ENCODE assay signal across 13 mouse cellular contexts in the genomic region with DNA sequence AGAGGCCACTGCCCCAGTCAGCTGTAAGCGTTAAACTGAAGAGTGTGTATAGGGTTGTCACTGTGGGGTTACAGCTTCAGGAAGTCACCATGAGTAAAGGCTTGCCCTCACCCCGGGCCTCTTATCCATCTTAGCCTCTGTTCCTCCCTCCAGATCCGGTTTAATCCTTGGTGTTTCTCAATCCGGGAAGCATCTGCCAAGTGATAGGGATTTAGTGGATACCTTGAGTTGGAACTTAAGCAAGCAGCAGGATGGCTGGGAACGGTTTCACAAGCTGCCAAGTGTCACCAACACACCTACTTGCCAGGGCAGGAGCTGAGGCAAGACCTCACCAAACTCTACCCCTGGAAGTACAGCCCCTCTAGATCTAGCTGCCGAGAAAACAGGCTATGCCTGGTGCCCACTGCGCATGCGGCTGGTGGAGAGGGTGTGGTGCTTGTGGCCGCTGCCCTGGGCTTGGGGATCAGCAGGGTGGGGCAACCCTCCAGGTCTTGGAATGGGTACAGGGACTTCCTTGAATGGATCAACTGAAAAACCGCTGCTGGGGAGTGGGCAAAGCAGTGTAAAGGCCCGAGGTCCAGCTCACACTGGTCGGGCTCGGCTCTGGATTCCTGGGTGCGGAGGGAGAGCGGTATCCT. TPM values are rescaled to one million over a fixed set of nuclear protein-coding genes. Genes with fewer than 3 reads are reported as not detected.
DNase-seq lines count a peak whose midpoint lies in the region; ATAC-seq and TF ChIP-seq lines count a peak whose summit lies in the region.
"Had no signal": no experiment of that assay in that cellular context is flagged by ENCODE, and none has a peak within 500 bp of the region (broad histone marks: within the 10 kb centered on the region; RNA-seq: fewer than 3 reads in every experiment).

No protein-coding gene starts in this region.

- no peaks in the 10 kb centered on the region for H3K9me3 ChIP-seq in kidney, postnatal 0 days (replicated peaks; ENCODE audit: low read length)
- no peaks in the 10 kb centered on the region for H3K9me3 ChIP-seq in embryonic facial prominence, embryonic 12.5 days
- peaks cover 7% of the 10 kb centered on the region; the same call in 1 of the 2 replicates for H3K9me3 ChIP-seq in limb, embryonic 12.5 days

- TF ChIP-seq CTCF in kidney, postnatal 0 days (IDR thresholded peaks at IDR 0.05; ENCODE audit: low read depth) = no peak

- H3K27ac ChIP-seq in kidney, postnatal 0 days = no peak overlapping the region
- H3K27ac ChIP-seq in embryonic facial prominence, embryonic 12.5 days = peak overlapping the region; percentile 88; the same call in 1 of the 2 replicates
- H3K27ac ChIP-seq in limb, embryonic 12.5 days = peak overlapping the region; percentile 89

- no peak overlapping the region for H3K4me3 ChIP-seq in kidney, postnatal 0 days (replicated peaks; ENCODE audit: low read depth, low read length)
- H3K4me3 ChIP-seq in embryonic facial prominence, embryonic 12.5 days = peak overlapping the region; percentile 80
- peak overlapping the region; percentile 83 for H3K4me3 ChIP-seq in limb, embryonic 12.5 days (replicated peaks)

- no peak for DNase-seq in kidney, postnatal 0 days (ENCODE audit: low spot score)
- no peak for DNase-seq in kidney, adult 18-20 months
- peak; percentile 43 for DNase-seq in retina, postnatal 7 days (ENCODE audit: low read depth, low spot score)
- no peak for DNase-seq in frontal cortex, postnatal 36 days (ENCODE audit: low spot score in 2 of 2)
- no peak for DNase-seq in layer of hippocampus, postnatal 25 days (ENCODE audit: extremely low spot score in 1 of 2, low spot score in 1 of 2)
- DNase-seq: kidney, adult 9 months; midbrain, embryonic 14.5 days; thymus, adult 18-20 months had no signal

- H3K27me3 ChIP-seq in kidney, postnatal 0 days (ENCODE audit: insufficient read depth, low read length) = no peaks in the 10 kb centered on the region
- H3K27me3 ChIP-seq in embryonic facial prominence, embryonic 12.5 days = peaks cover 28% of the 10 kb centered on the region
- H3K27me3 ChIP-seq in limb, embryonic 12.5 days = peaks cover 67% of the 10 kb centered on the region

- no peaks in the 10 kb centered on the region for H3K36me3 ChIP-seq in kidney, postnatal 0 days (ENCODE audit: insufficient read depth, low read length)
- H3K36me3 ChIP-seq in embryonic facial prominence, embryonic 12.5 days = 0 out of 2 replicates have a peak, but pooled peaks cover 7% of the 10 kb centered on the region
- peaks cover 8% of the 10 kb centered on the region; the same call in 1 of the 2 replicates for H3K36me3 ChIP-seq in limb, embryonic 12.5 days

- ATAC-seq in kidney, postnatal 0 days (replicated peaks; ENCODE audit: low FRiP score, low read depth) = no peak
- ATAC-seq in embryonic facial prominence, embryonic 12.5 days (ENCODE audit: insufficient number of reproducible peaks, insufficient read depth, low FRiP score, low TSS enrichment) = no peak
- no peak for ATAC-seq in limb, embryonic 12.5 days (ENCODE audit: insufficient number of reproducible peaks, insufficient read depth, low FRiP score, low TSS enrichment, low read depth)
- no peak for ATAC-seq in activated CD4-positive, CD25-positive, alpha-beta regulatory T cell, adult 4 months
- ATAC-seq: forebrain, embryonic 13.5 days had no signal

- H3K4me2 ChIP-seq in kidney, postnatal 0 days (ENCODE audit: low read length) = peak overlapping the region; percentile 98; the same call in 1 of the 2 replicates
- peak overlapping the region; percentile 76 for H3K4me2 ChIP-seq in embryonic facial prominence, embryonic 12.5 days (replicated peaks)
- peak overlapping the region; percentile 89 for H3K4me2 ChIP-seq in limb, embryonic 12.5 days

- WGBS in kidney, postnatal 0 days = 73% methylated on average over 15 of the region's 15 CpGs
- 56% methylated on average over 15 of the region's 15 CpGs for WGBS in embryonic facial prominence, embryonic 12.5 days
- WGBS in limb, embryonic 12.5 days = 55% methylated on average over 15 of the region's 15 CpGs

- H3K9ac ChIP-seq in kidney, postnatal 0 days (ENCODE audit: low read depth, low read length) = no peak overlapping the region
- H3K9ac ChIP-seq in embryonic facial prominence, embryonic 12.5 days = peak overlapping the region; percentile 92; the same call in 1 of the 2 replicates
- H3K9ac ChIP-seq in limb, embryonic 12.5 days (replicated peaks) = peak overlapping the region; percentile 90; the same call in 1 of the 2 replicates
- H3K9ac ChIP-seq: forebrain, embryonic 13.5 days had no signal

- peaks cover 11% of the 10 kb centered on the region; the same call in 1 of the 2 replicates for H3K4me1 ChIP-seq in kidney, postnatal 0 days (replicated peaks; ENCODE audit: insufficient read depth, low read length)
- H3K4me1 ChIP-seq in embryonic facial prominence, embryonic 12.5 days = peaks cover 35% of the 10 kb centered on the region
- peaks cover 45% of the 10 kb centered on the region for H3K4me1 ChIP-seq in limb, embryonic 12.5 days (replicated peaks)

RNA-seq across cellular contexts. Expression of gene Nbl1, which starts 2.4 kb away (rescaled TPM):
- polyA plus RNA-seq in kidney, postnatal 0 days (2015; fragmentation: Nextera tagmentation; extraction: Ambion mirVana) = 34.0 and 39.4 TPM in 2 replicates
- polyA plus RNA-seq in embryonic facial prominence, embryonic 12.5 days (2016; fragmentation: Nextera tagmentation; extraction: Ambion mirVana) = 160 and 161 TPM in 2 replicates
- 141 and 152 TPM in 2 replicates for polyA plus RNA-seq in limb, embryonic 12.5 days (2016; fragmentation: Nextera tagmentation; extraction: Ambion mirVana)
- total RNA-seq in layer of hippocampus, postnatal 25 days (2021) = 10 to 100 TPM; 75.6 to 90.6 TPM
- under 1 TPM in 1 of 2 experiments, not detected in 1; 0.27 TPM for polyA plus RNA-seq in activated CD4-positive, CD25-positive, alpha-beta regulatory T cell, adult 4 months (2017; shearing (Covaris generic))

RNA-seq across cellular contexts. Expression of gene Htr6, which starts 15.1 kb away (rescaled TPM):
- 0.12 TPM in 1 of 2 replicates, not detected in the other for polyA plus RNA-seq in kidney, postnatal 0 days (2015; fragmentation: Nextera tagmentation; extraction: Ambion mirVana)
- polyA plus RNA-seq in embryonic facial prominence, embryonic 12.5 days (2016; fragmentation: Nextera tagmentation; extraction: Ambion mirVana) = 0.40 and 0.67 TPM in 2 replicates
- polyA plus RNA-seq in limb, embryonic 12.5 days (2016; fragmentation: Nextera tagmentation; extraction: Ambion mirVana) = 0.50 and 0.60 TPM in 2 replicates
- total RNA-seq in layer of hippocampus, postnatal 25 days (2021) = 1 to 10 TPM; 7.2 to 7.5 TPM
- polyA plus RNA-seq in activated CD4-positive, CD25-positive, alpha-beta regulatory T cell, adult 4 months (2017; shearing (Covaris generic)) = not detected
- polyA plus RNA-seq: liver, embryonic 16.5 days had no signal

RNA-seq across cellular contexts. Expression of gene Minos1, which starts 40.5 kb away (rescaled TPM):
- polyA plus RNA-seq in kidney, postnatal 0 days (2015; fragmentation: Nextera tagmentation; extraction: Ambion mirVana) = 796 and 875 TPM in 2 replicates
- polyA plus RNA-seq in embryonic facial prominence, embryonic 12.5 days (2016; fragmentation: Nextera tagmentation; extraction: Ambion mirVana) = 505 and 512 TPM in 2 replicates
- 476 and 492 TPM in 2 replicates for polyA plus RNA-seq in limb, embryonic 12.5 days (2016; fragmentation: Nextera tagmentation; extraction: Ambion mirVana)
- total RNA-seq in layer of hippocampus, postnatal 25 days (2021) = 100 to 1,000 TPM; 186 to 223 TPM
- 100 to 1,000 TPM; 358 to 400 TPM for polyA plus RNA-seq in activated CD4-positive, CD25-positive, alpha-beta regulatory T cell, adult 4 months (2017; shearing (Covaris generic))

Comparison
In these comparisons a context has a peak if more than half of its experiments do, and no peak if none do; other contexts are left out.
1. RNA of gene Nbl1, which starts 2.4 kb away (polyA plus RNA-seq): 160 to 161 TPM in embryonic facial prominence, embryonic 12.5 days, 141 to 152 TPM in limb, embryonic 12.5 days and 34.0 to 39.4 TPM in kidney, postnatal 0 days; 0.27 TPM in activated CD4-positive, CD25-positive, alpha-beta regulatory T cell, adult 4 months; every median in the first group is over 10 times any median in the second.
2. Peak in every context shown above with its lines, with median percentiles within 50 percentile points of each other: H3K4me2 ChIP-seq.